Mouse (Mus musculus): Measurements from ENCODE around the gene Vmn1r27. TPM values are rescaled to one million over a fixed set of nuclear protein-coding genes. Genes with fewer than 3 reads are reported as not detected.

The Vmn1r27 gene
- polyA plus RNA-seq (2016; fragmentation: Nextera tagmentation; extraction: Ambion mirVana): not detected in 2 replicates

GRCm38 (mm10) chr6:58218721-58219120 lies at the start of gene Vmn1r27:
Gene Vmn1r27, minus strand, starts transcription at chr6:58218821.
- 85% methylated on average over 2 of the region's 2 CpGs for WGBS
- H3K4me3 ChIP-seq: no peak within 1 kb of the TSS
- no peak for DNase-seq (ENCODE audit: extremely low spot score, low spot score)
- no peak within 1 kb of the TSS for H3K27ac ChIP-seq
- no peaks in the 10 kb centered on the region for H3K27me3 ChIP-seq (ENCODE audit: poor library complexity, severe bottlenecking)
- no peaks in the 10 kb centered on the region for H3K36me3 ChIP-seq (replicated peaks)
- H3K4me1 ChIP-seq: no peaks in the 10 kb centered on the region
- no peaks in the 10 kb centered on the region for H3K9me3 ChIP-seq

GRCm38 (mm10) chr6:58261737-58262136 lies 43.1 kb upstream of the Vmn1r27 start, which contains the start of gene Vmn1r28:
Gene Vmn1r28, plus strand, starts transcription at chr6:58262037.
- H3K27me3 ChIP-seq (ENCODE audit: poor library complexity, severe bottlenecking): no peaks in the 10 kb centered on the region
- no peaks in the 10 kb centered on the region for H3K4me1 ChIP-seq
- DNase-seq (ENCODE audit: extremely low spot score, low spot score): no peak
- 89% methylated on average over 1 of the region's 1 CpGs for WGBS
- no peaks in the 10 kb centered on the region for H3K36me3 ChIP-seq (replicated peaks)
- H3K27ac ChIP-seq: no peak within 1 kb of the TSS
- H3K4me3 ChIP-seq: no peak within 1 kb of the TSS
- no peaks in the 10 kb centered on the region for H3K9me3 ChIP-seq

GRCm38 (mm10) chr6:58216119-58216518 lies 2.5 kb downstream of the Vmn1r27 start:
- no peak for DNase-seq (ENCODE audit: extremely low spot score, low spot score)
- H3K27ac ChIP-seq: no peak overlapping the region
- 80% methylated on average over 2 of the region's 2 CpGs for WGBS
- no peaks in the 10 kb centered on the region for H3K9me3 ChIP-seq
- no peaks in the 10 kb centered on the region for H3K36me3 ChIP-seq (replicated peaks)
- no peak overlapping the region for H3K4me3 ChIP-seq
- H3K4me1 ChIP-seq: no peaks in the 10 kb centered on the region
- H3K27me3 ChIP-seq (ENCODE audit: poor library complexity, severe bottlenecking): no peaks in the 10 kb centered on the region

Other genes starting within 250 kb of the Vmn1r27 start
- gene Vmn1r25, start 238.0 kb downstream of the Vmn1r27 start, polyA plus RNA-seq (2016; fragmentation: Nextera tagmentation; extraction: Ambion mirVana): not detected in 2 replicates
- gene Vmn1r26, start 203.7 kb downstream of the Vmn1r27 start, polyA plus RNA-seq (2016; fragmentation: Nextera tagmentation; extraction: Ambion mirVana): not detected in 2 replicates
- not detected in 2 replicates for gene Vmn1r28, start 43.2 kb upstream of the Vmn1r27 start, polyA plus RNA-seq (2016; fragmentation: Nextera tagmentation; extraction: Ambion mirVana)
- gene Vmn1r29, start 82.7 kb upstream of the Vmn1r27 start, polyA plus RNA-seq (2016; fragmentation: Nextera tagmentation; extraction: Ambion mirVana): not detected in 2 replicates
- not detected in 2 replicates for gene Vmn1r30, start 224.6 kb upstream of the Vmn1r27 start, polyA plus RNA-seq (2016; fragmentation: Nextera tagmentation; extraction: Ambion mirVana)

All from forebrain, embryonic 10.5 days (tissue).